Mouse (Mus musculus) heart, adult 2 months (tissue): ENCODE measurements around the gene Fam98c.

ENCODE experiments used
- CTCF ChIP-seq: fragments of 200-600 bp; IDR thresholded peaks from 2 replicates; pipeline ENCODE4 v1.8.1; 2022; ENCODE audit warnings: antibody characterized with exemption, mild to moderate bottlenecking, moderate library complexity
- POLR2A ChIP-seq: fragments of 200-500 bp; IDR thresholded peaks from 2 replicates; pipeline ENCODE4 v1.6.1; 2011; ENCODE audit warnings: mild to moderate bottlenecking, low read depth, low read length, control low read depth; ENCODE audit not compliant: insufficient read depth

DNA sequence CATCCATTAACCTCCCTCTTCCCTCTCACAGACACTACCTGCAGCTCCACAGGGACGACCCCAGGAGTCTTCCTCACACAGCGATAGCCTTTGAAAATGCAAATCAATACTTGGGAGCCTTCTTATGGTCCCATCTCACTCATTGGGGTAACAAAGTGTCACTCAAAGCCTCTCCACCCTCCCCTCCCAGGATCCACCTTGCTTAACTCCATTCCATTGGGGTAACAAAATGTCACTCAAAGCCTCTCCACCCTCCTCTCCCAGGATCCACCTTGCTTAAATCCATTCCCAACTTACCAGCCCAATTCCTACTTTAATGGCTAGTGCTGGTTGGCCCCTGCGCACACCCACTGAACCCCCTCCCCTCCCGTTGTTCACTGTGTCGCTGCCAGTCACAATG lies 2.2 kb upstream of the Fam98c start:
- TF ChIP-seq POLR2A (no peak), CTCF (no peak)
